Comparison of ENCODE assay signal across 14 mouse cellular contexts in genomic region chr7:99086646-99087443, GRCm38 (mm10). TPM values are rescaled to one million over a fixed set of nuclear protein-coding genes. Genes with fewer than 3 reads are reported as not detected.
DNase-seq lines count a peak whose midpoint lies in the region; ATAC-seq and TF ChIP-seq lines count a peak whose summit lies in the region.
"Had no signal": no experiment of that assay in that cellular context is flagged by ENCODE, and none has a peak within 500 bp of the region (broad histone marks: within the 10 kb centered on the region; RNA-seq: fewer than 3 reads in every experiment).

No protein-coding gene starts in this region.

- TF ChIP-seq CTCF in intestine, postnatal 0 days (IDR thresholded peaks at IDR 0.05; ENCODE audit: low read depth), result no peak

- no peak overlapping the region for H3K4me3 ChIP-seq in midbrain, embryonic 11.5 days (ENCODE audit: low read depth, low read length)
- no peak overlapping the region for H3K4me3 ChIP-seq in midbrain, embryonic 16.5 days (ENCODE audit: low read depth, low read length)
- no peak overlapping the region for H3K4me3 ChIP-seq in embryonic facial prominence, embryonic 10.5 days
- H3K4me3 ChIP-seq in intestine, postnatal 0 days (ENCODE audit: low read depth, low read length), result no peak overlapping the region
- H3K4me3 ChIP-seq in forebrain, embryonic 10.5 days, result no peak overlapping the region
- H3K4me3 ChIP-seq: limb, embryonic 10.5 days; neural tube, embryonic 13.5 days had no signal

- WGBS in midbrain, embryonic 11.5 days, result 81% methylated on average over 9 of the region's 9 CpGs
- WGBS in midbrain, embryonic 16.5 days, result 79% methylated on average over 9 of the region's 9 CpGs
- WGBS in embryonic facial prominence, embryonic 10.5 days, result 80% methylated on average over 9 of the region's 9 CpGs
- 83% methylated on average over 9 of the region's 9 CpGs for WGBS in intestine, postnatal 0 days
- 79% methylated on average over 9 of the region's 9 CpGs for WGBS in forebrain, embryonic 10.5 days

- H3K4me1 ChIP-seq in midbrain, embryonic 11.5 days (ENCODE audit: control insufficient read depth, insufficient read depth, low read length), result no peaks in the 10 kb centered on the region
- H3K4me1 ChIP-seq in midbrain, embryonic 16.5 days (ENCODE audit: control insufficient read depth, insufficient read depth, low read length), result no peaks in the 10 kb centered on the region
- peaks cover 16% of the 10 kb centered on the region for H3K4me1 ChIP-seq in embryonic facial prominence, embryonic 10.5 days
- no peaks in the 10 kb centered on the region for H3K4me1 ChIP-seq in intestine, postnatal 0 days (replicated peaks; ENCODE audit: control insufficient read depth, insufficient read depth, low read length)
- H3K4me1 ChIP-seq in forebrain, embryonic 10.5 days, result peaks cover 14% of the 10 kb centered on the region
- H3K4me1 ChIP-seq: limb, embryonic 10.5 days; neural tube, embryonic 13.5 days had no signal

- ATAC-seq in midbrain, embryonic 11.5 days (ENCODE audit: low FRiP score), result no peak
- no peak for ATAC-seq in midbrain, embryonic 16.5 days
- ATAC-seq in neutrophil, adult 5-6 weeks (ENCODE audit: extremely low read depth, insufficient number of reproducible peaks, low FRiP score, poor library complexity, severe bottlenecking), result peak; percentile 81
- ATAC-seq in intestine, postnatal 0 days, result no peak
- ATAC-seq: forebrain, embryonic 16.5 days had no signal

- no peaks in the 10 kb centered on the region for H3K27me3 ChIP-seq in midbrain, embryonic 11.5 days (ENCODE audit: control insufficient read depth, insufficient read depth, low read length)
- no peaks in the 10 kb centered on the region for H3K27me3 ChIP-seq in midbrain, embryonic 16.5 days (ENCODE audit: control insufficient read depth, insufficient read depth, low read depth, low read length)
- no peaks in the 10 kb centered on the region for H3K27me3 ChIP-seq in embryonic facial prominence, embryonic 10.5 days (replicated peaks; ENCODE audit: low read depth, poor library complexity, severe bottlenecking)
- H3K27me3 ChIP-seq in intestine, postnatal 0 days (replicated peaks; ENCODE audit: control insufficient read depth, insufficient read depth, low read length), result no peaks in the 10 kb centered on the region
- no peaks in the 10 kb centered on the region for H3K27me3 ChIP-seq in forebrain, embryonic 10.5 days (ENCODE audit: poor library complexity, severe bottlenecking)
- H3K27me3 ChIP-seq: megakaryocyte, embryonic 14.5 days; neural tube, embryonic 13.5 days had no signal

- no peak overlapping the region; the same call in 1 of the 2 replicates for H3K27ac ChIP-seq in midbrain, embryonic 11.5 days (ENCODE audit: low read depth, low read length)
- no peak overlapping the region for H3K27ac ChIP-seq in midbrain, embryonic 16.5 days (ENCODE audit: low read length)
- H3K27ac ChIP-seq in embryonic facial prominence, embryonic 10.5 days (replicated peaks), result 0 out of 2 replicates have a peak overlapping the region, but pooled peaks have one; percentile 24
- no peak overlapping the region for H3K27ac ChIP-seq in intestine, postnatal 0 days (ENCODE audit: low read depth, low read length)
- no peak overlapping the region for H3K27ac ChIP-seq in forebrain, embryonic 10.5 days
- H3K27ac ChIP-seq: limb, embryonic 10.5 days; neural tube, embryonic 13.5 days had no signal

- H3K4me2 ChIP-seq in midbrain, embryonic 11.5 days, result no peak overlapping the region
- no peak overlapping the region for H3K4me2 ChIP-seq in midbrain, embryonic 16.5 days (ENCODE audit: low read length)
- no peak overlapping the region for H3K4me2 ChIP-seq in intestine, postnatal 0 days (replicated peaks; ENCODE audit: low read depth)
- H3K4me2 ChIP-seq: neural tube, embryonic 13.5 days had no signal

- H3K9ac ChIP-seq in midbrain, embryonic 11.5 days (ENCODE audit: low read length), result no peak overlapping the region
- no peak overlapping the region for H3K9ac ChIP-seq in midbrain, embryonic 16.5 days (ENCODE audit: low read depth, low read length)
- no peak overlapping the region for H3K9ac ChIP-seq in intestine, postnatal 0 days (ENCODE audit: low read depth, low read length)
- H3K9ac ChIP-seq: neural tube, embryonic 13.5 days had no signal

- H3K36me3 ChIP-seq in midbrain, embryonic 11.5 days (ENCODE audit: control insufficient read depth, insufficient read depth, low read length), result no peaks in the 10 kb centered on the region
- H3K36me3 ChIP-seq in midbrain, embryonic 16.5 days (ENCODE audit: control insufficient read depth, insufficient read depth, low read length), result 0 out of 2 replicates have a peak, but pooled peaks cover 2% of the 10 kb centered on the region
- peaks cover 9% of the 10 kb centered on the region; the same call in 1 of the 2 replicates for H3K36me3 ChIP-seq in embryonic facial prominence, embryonic 10.5 days (replicated peaks)
- peaks cover 29% of the 10 kb centered on the region for H3K36me3 ChIP-seq in intestine, postnatal 0 days (ENCODE audit: control insufficient read depth, insufficient read depth)
- 0 out of 2 replicates have a peak, but pooled peaks cover 5% of the 10 kb centered on the region for H3K36me3 ChIP-seq in forebrain, embryonic 10.5 days (replicated peaks)

- DNase-seq in midbrain, embryonic 11.5 days (ENCODE audit: low spot score, missing footprints), result peak; percentile 49
- no peak for DNase-seq in embryonic facial prominence, embryonic 10.5 days (ENCODE audit: low spot score)
- peak; percentile 75 to 83 for DNase-seq in thymus, postnatal 36 days
- DNase-seq in layer of hippocampus, postnatal 25 days (ENCODE audit: extremely low spot score in 1 of 2, low spot score in 1 of 2), result no peak
- DNase-seq in forebrain, embryonic 10.5 days (ENCODE audit: extremely low spot score, low spot score), result no peak
- DNase-seq: cerebellum, adult 9-11 months; kidney, adult 11 months had no signal

- no peaks in the 10 kb centered on the region for H3K9me3 ChIP-seq in midbrain, embryonic 11.5 days (ENCODE audit: control insufficient read depth, low read length)
- H3K9me3 ChIP-seq in midbrain, embryonic 16.5 days (replicated peaks; ENCODE audit: control insufficient read depth, low read length, poor library complexity, severe bottlenecking), result no peaks in the 10 kb centered on the region
- H3K9me3 ChIP-seq in embryonic facial prominence, embryonic 10.5 days, result no peaks in the 10 kb centered on the region
- H3K9me3 ChIP-seq in intestine, postnatal 0 days (ENCODE audit: control insufficient read depth), result no peaks in the 10 kb centered on the region
- H3K9me3 ChIP-seq in forebrain, embryonic 10.5 days, result no peaks in the 10 kb centered on the region
- H3K9me3 ChIP-seq: limb, embryonic 10.5 days; neural tube, embryonic 13.5 days had no signal

RNA-seq across cellular contexts. Expression of gene Uvrag, which starts 54.1 kb away (rescaled TPM):
- 10.1 and 11.4 TPM in 2 replicates for polyA plus RNA-seq in midbrain, embryonic 11.5 days (2014; fragmentation: Nextera tagmentation; extraction: Ambion mirVana)
- 16.0 and 17.7 TPM in 2 replicates for polyA plus RNA-seq in midbrain, embryonic 16.5 days (2015; fragmentation: Nextera tagmentation; extraction: Ambion mirVana)
- 11.0 and 12.1 TPM in 2 replicates for polyA plus RNA-seq in embryonic facial prominence, embryonic 10.5 days (2016; fragmentation: Nextera tagmentation; extraction: Ambion mirVana)
- 90.1 and 93.1 TPM in 2 replicates for total RNA-seq in neutrophil, adult 5-6 weeks (2017)
- polyA plus RNA-seq in intestine, postnatal 0 days (2015; fragmentation: Nextera tagmentation; extraction: Ambion mirVana), result 12.0 and 17.4 TPM in 2 replicates
- 10 to 100 TPM; 38.6 to 43.1 TPM for total RNA-seq in layer of hippocampus, postnatal 25 days (2021)
- polyA plus RNA-seq in forebrain, embryonic 10.5 days (2016; fragmentation: Nextera tagmentation; extraction: Ambion mirVana), result 9.8 and 10.4 TPM in 2 replicates

Comparison
In these comparisons a context has a peak if more than half of its experiments do, and no peak if none do; other contexts are left out.
1. DNase-seq: peak in midbrain, embryonic 11.5 days (single experiment) and thymus, postnatal 36 days (2 of 2); none in embryonic facial prominence, embryonic 10.5 days (single experiment), layer of hippocampus, postnatal 25 days (0 of 2) and forebrain, embryonic 10.5 days (single experiment).